Mouse (Mus musculus) kidney, adult 2 months (tissue): Measurements from ENCODE around the gene Olfr472. TPM values are rescaled to one million over a fixed set of nuclear protein-coding genes. Genes with fewer than 3 reads are reported as not detected.
"Not testable (repeated sequence)": the region's sequence is repeated elsewhere in the genome, so short reads cannot be mapped to it uniquely, and the experiment has no call there.

Source experiments
- DNase-seq: peaks from one replicate; pipeline ENCODE4 v3.0.0; 2021
- H3K27ac ChIP-seq: fragments of 200-500 bp; 2 replicates; pipeline ENCODE4 v1.5.1; 2012; ENCODE audit warnings: low read depth, low read length, control low read depth, inconsistent platforms; ENCODE audit not compliant: insufficient read depth
- H3K27me3 ChIP-seq: fragments of 200-500 bp; replicated peaks from 2 replicates; pipeline ENCODE4 v1.6.1; 2012; ENCODE audit warnings: mild to moderate bottlenecking, moderate library complexity, low read length, inconsistent platforms; ENCODE audit not compliant: control insufficient read depth, insufficient read depth
- H3K36me3 ChIP-seq: fragments of 200-500 bp; 2 replicates; pipeline ENCODE4 v1.6.1; 2012; ENCODE audit warnings: mild to moderate bottlenecking, moderate library complexity, low read length, inconsistent platforms; ENCODE audit not compliant: control insufficient read depth, insufficient read depth
- H3K4me1 ChIP-seq: fragments of 200-500 bp; 2 replicates; pipeline ENCODE4 v1.6.1; 2011; ENCODE audit warnings: low read length; ENCODE audit not compliant: control insufficient read depth, insufficient read depth
- H3K4me3 ChIP-seq: fragments of 200-500 bp; 2 replicates; pipeline ENCODE4 v1.5.1; 2011; ENCODE audit warnings: mild to moderate bottlenecking, low read depth, low read length, control low read depth; ENCODE audit not compliant: insufficient read depth
- CTCF ChIP-seq: fragments of 200-500 bp; conservative IDR thresholded peaks from 2 replicates; pipeline ENCODE4 v1.5.1; 2011; ENCODE audit warnings: low read depth, mild to moderate bottlenecking, control low read depth, low read length, moderate library complexity, mixed read lengths; ENCODE audit not compliant: insufficient read depth, insufficient read length
- POLR2A ChIP-seq: fragments of 200-500 bp; IDR thresholded peaks from one replicate; pipeline ENCODE4 v1.6.1; 2011; ENCODE audit warnings: low read depth, low read length, control low read depth
- WGBS: fragments of 180-500 bp; shearing (Covaris S2); methylation state at CpG from one replicate; pipeline ENCODE4 v1.1.7; 2018; 5-methylcytosine and 5-hydroxymethylcytosine counted together
- polyA plus RNA-seq: library from polyadenylated mRNA; depleted of rRNA; stranded (reverse); fragments of >200 nt; gene quantifications from 2 replicates; pipeline ENCODE4 v1.2.3, GENCODE M21; 2012; rRNA removed

Gene Olfr472
- polyA plus RNA-seq, result not detected in 2 replicates

DNA sequence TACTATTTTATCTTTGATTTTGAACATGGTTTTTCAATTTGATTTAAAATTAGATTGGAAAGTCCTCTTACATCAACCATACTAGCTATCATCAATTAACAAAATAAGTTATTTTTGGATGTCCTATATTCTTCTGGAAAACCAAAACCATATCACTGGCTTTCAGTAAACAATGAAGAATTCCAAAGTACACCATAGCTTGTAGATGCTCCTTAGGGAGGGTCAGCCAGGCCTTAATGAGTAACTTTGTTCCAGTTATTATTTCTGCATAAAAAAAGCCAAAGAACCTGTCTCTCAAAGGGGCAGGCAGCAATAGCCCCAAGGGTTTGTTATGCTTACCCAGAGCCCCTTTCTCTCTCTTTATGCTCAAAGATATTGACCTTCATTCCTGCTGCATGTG is at the start of gene Olfr472:
TSS of gene Olfr472 (plus strand) at position 301 of the 400 bp plus-strand sequence.
- no peaks in the 10 kb centered on the region for H3K4me1 ChIP-seq
- DNase-seq, result no peak
- TF ChIP-seq CTCF (no peak), POLR2A (no peak)
- H3K27me3 ChIP-seq, result no peaks in the 10 kb centered on the region
- no peak within 1 kb of the TSS for H3K4me3 ChIP-seq
- no peaks in the 10 kb centered on the region for H3K36me3 ChIP-seq
- H3K27ac ChIP-seq, result no peak within 1 kb of the TSS

DNA sequence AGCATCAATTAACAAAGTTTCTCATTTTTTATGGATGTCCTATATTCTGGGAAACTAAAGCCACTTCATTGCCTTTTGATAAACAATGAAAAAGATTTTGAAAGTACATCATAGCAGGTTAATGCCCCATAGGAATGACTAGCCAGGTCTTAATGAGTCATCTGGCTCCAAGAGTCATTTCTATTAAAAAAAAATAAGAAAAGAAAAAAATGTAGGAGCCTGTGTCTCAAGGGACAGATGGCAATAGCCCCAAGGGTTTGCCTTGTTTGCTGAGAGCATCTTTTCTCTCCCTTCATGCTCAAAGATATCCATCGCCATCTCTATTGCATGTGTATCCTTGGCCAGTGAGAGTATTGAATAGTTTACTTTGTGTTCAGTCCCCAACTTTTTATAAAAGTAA is 32.4 kb downstream of the Olfr472 start, which contains the start of gene Olfr473:
TSS of gene Olfr473 (plus strand) at position 301 of the 400 bp plus-strand sequence.
- WGBS, result 96% methylated on average over 1 of the region's 1 CpGs
- no peaks in the 10 kb centered on the region for H3K27me3 ChIP-seq
- no peak within 1 kb of the TSS for H3K4me3 ChIP-seq
- H3K36me3 ChIP-seq, result no peaks in the 10 kb centered on the region
- H3K4me1 ChIP-seq, result no peaks in the 10 kb centered on the region
- TF ChIP-seq CTCF, result no peak
- TF ChIP-seq POLR2A, result no peak
- H3K27ac ChIP-seq, result no peak within 1 kb of the TSS
- no peak for DNase-seq

DNA sequence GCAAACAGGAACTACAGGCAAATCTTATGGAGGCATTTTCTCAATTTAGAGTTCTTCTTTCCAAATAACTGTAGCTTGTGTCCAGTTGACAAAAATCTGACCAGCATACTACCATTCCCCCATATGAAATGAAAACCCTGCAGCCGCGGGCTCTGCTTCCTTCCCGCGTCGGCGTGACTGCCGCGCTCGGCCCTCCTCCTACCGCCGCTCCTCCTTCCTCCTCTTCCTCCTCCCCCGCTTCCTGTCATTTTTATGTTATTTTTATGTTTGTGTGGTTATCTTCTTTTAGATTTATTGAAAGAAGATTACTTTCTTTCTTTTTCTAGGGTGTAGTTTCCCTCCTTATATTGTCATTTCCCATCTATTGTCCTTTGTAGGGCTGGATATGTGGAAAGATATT is 54.8 kb downstream of the Olfr472 start:
- H3K27ac ChIP-seq, H3K4me3 ChIP-seq, H3K27me3 ChIP-seq, H3K4me1 ChIP-seq, H3K36me3 ChIP-seq, DNase-seq: not testable (repeated sequence)
- 93% methylated on average over 12 of the region's 12 CpGs for WGBS

DNA sequence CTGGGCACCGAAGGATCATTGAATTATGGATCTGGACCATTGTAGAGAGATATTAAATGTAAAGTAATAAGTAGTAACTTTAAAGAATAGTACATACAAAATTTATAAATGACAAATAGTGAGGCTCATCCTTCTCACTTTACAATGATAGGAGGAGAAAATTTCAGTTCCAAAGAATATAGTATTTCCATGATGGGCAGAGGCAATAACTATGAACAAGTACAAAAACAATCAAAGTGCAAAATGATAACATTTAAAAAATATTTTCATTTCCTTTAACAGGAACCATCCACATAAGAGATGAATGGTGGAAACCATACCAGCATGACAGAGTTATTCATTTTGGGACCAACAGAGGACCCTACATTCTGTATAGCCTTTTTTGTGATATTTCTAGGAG is 56.6 kb downstream of the Olfr472 start, which contains the start of gene Olfr474:
TSS of gene Olfr474 (plus strand) at position 301 of the 400 bp plus-strand sequence.
- Histone ChIP-seq H3K36me3 (no peaks in the 10 kb centered on the region), H3K4me1 (no peaks in the 10 kb centered on the region), H3K27ac (no peak within 1 kb of the TSS), H3K27me3 (no peaks in the 10 kb centered on the region), H3K4me3 (no peak within 1 kb of the TSS)
- no peak for TF ChIP-seq CTCF
- TF ChIP-seq POLR2A, result no peak
- WGBS, result 75% methylated on average over 1 of the region's 1 CpGs
- no peak for DNase-seq

Other genes starting within 250 kb of the Olfr472 start
- not detected in 2 replicates for gene Cyb5r2, start 139.9 kb upstream of the Olfr472 start, polyA plus RNA-seq
- gene Ovch2, start 96.7 kb upstream of the Olfr472 start, polyA plus RNA-seq, result not detected in 2 replicates
- not detected in 2 replicates for gene Olfr467, start 85.6 kb upstream of the Olfr472 start, polyA plus RNA-seq
- gene Olfr469, start 72.4 kb upstream of the Olfr472 start, polyA plus RNA-seq, result not detected in 2 replicates
- not detected in 2 replicates for gene Olfr470, start 50.4 kb upstream of the Olfr472 start, polyA plus RNA-seq
- not detected in 2 replicates for gene Olfr473, start 32.5 kb downstream of the Olfr472 start, polyA plus RNA-seq
- not detected in 2 replicates for gene Olfr474, start 56.7 kb downstream of the Olfr472 start, polyA plus RNA-seq
- not detected in 2 replicates for gene Olfr476, start 66.9 kb downstream of the Olfr472 start, polyA plus RNA-seq
- not detected in 2 replicates for gene Olfr477, start 88.8 kb downstream of the Olfr472 start, polyA plus RNA-seq
- not detected in 2 replicates for gene Olfr478, start 136.1 kb downstream of the Olfr472 start, polyA plus RNA-seq
- gene Olfr479, start 152.8 kb downstream of the Olfr472 start, polyA plus RNA-seq, result not detected in 2 replicates
- not detected in 2 replicates for gene Olfr480, start 169.4 kb downstream of the Olfr472 start, polyA plus RNA-seq
- gene Olfr481, start 182.0 kb downstream of the Olfr472 start, polyA plus RNA-seq, result not detected in 2 replicates
- gene Olfr482, start 199.7 kb downstream of the Olfr472 start, polyA plus RNA-seq, result 0.03 TPM in 1 of 2 replicates, not detected in the other
- gene Olfr483, start 202.9 kb downstream of the Olfr472 start, polyA plus RNA-seq, result not detected in 2 replicates
- gene Olfr484, start 229.5 kb downstream of the Olfr472 start, polyA plus RNA-seq, result not detected in 2 replicates